Mouse (Mus musculus) neural tube, embryonic 15.5 days (tissue): ENCODE results near the gene Comtd1. TPM values are rescaled to one million over a fixed set of nuclear protein-coding genes. Genes with fewer than 3 reads are reported as not detected.

Source experiments
- ATAC-seq: fragments of 200-750 bp; cut with Nextera tagmentation; 2 replicates; pipeline ENCODE4 v1.8.0; 2017; ENCODE audit warnings: mild to moderate bottlenecking, moderate TSS enrichment, moderate library complexity; ENCODE audit not compliant: low FRiP score
- H3K27ac ChIP-seq: fragments of 300-500 bp; sonication (generic); replicated peaks from 2 replicates; pipeline ENCODE4 v1.5.1; 2015; ENCODE audit warnings: mild to moderate bottlenecking, inconsistent platforms
- H3K27me3 ChIP-seq: fragments of 300-500 bp; sonication (generic); replicated peaks from 2 replicates; pipeline ENCODE4 v1.6.1; 2015; ENCODE audit warnings: inconsistent platforms
- H3K36me3 ChIP-seq: fragments of 300-500 bp; sonication (generic); 2 replicates; pipeline ENCODE4 v1.6.1; 2015; ENCODE audit warnings: inconsistent platforms
- H3K4me1 ChIP-seq: fragments of 300-500 bp; sonication (generic); 2 replicates; pipeline ENCODE4 v1.6.1; 2015; ENCODE audit warnings: inconsistent platforms
- H3K4me2 ChIP-seq: fragments of 300-500 bp; sonication (generic); 2 replicates; pipeline ENCODE4 v1.6.1; 2015; ENCODE audit warnings: inconsistent platforms, mild to moderate bottlenecking, moderate library complexity
- H3K4me3 ChIP-seq: fragments of 300-500 bp; sonication (generic); replicated peaks from 2 replicates; pipeline ENCODE4 v1.5.1; 2015; ENCODE audit warnings: mild to moderate bottlenecking, inconsistent platforms
- H3K9ac ChIP-seq: fragments of 300-500 bp; sonication (generic); replicated peaks from 2 replicates; pipeline ENCODE4 v1.6.1; 2015; ENCODE audit warnings: mild to moderate bottlenecking, inconsistent platforms
- H3K9me3 ChIP-seq: fragments of 300-500 bp; sonication (generic); replicated peaks from 2 replicates; pipeline ENCODE4 v1.6.1; 2016; ENCODE audit warnings: inconsistent platforms
- WGBS: fragments of 180-500 bp; shearing (Covaris S2); methylation state at CpG from one replicate; pipeline ENCODE4 v1.1.7; 2015; ENCODE audit warnings: mixed read lengths; 5-methylcytosine and 5-hydroxymethylcytosine counted together
- polyA plus RNA-seq: library from polyadenylated mRNA; unstranded; fragments of >200 nt; fragmentation: Nextera tagmentation; extraction: Ambion mirVana; gene quantifications from 2 replicates; pipeline ENCODE4 v1.2.1, GENCODE M21; 2015

Gene Comtd1
- polyA plus RNA-seq, 1 experiment from 2014 or later = 59.0 TPM

- Histone ChIP-seq H3K4me1 (peaks cover 30% of the 10 kb centered on the region), H3K27me3 (no peaks in the 10 kb centered on the region), H3K27ac (peak overlapping the region; percentile 97), H3K9me3 (no peaks in the 10 kb centered on the region), H3K4me3 (peak overlapping the region; percentile 100), H3K4me2 (peak overlapping the region; percentile 86), H3K36me3 (peaks cover 16% of the 10 kb centered on the region; the same call in 1 of the 2 replicates), H3K9ac (peak overlapping the region; percentile 93)
- peak; percentile 98 for ATAC-seq
- under 1% methylated on average over 73 of the region's 73 CpGs for WGBS
Observed at GRCm38 (mm10) chr14:21830876-21831767, 17.7 kb downstream of the Comtd1 start.

DNA sequence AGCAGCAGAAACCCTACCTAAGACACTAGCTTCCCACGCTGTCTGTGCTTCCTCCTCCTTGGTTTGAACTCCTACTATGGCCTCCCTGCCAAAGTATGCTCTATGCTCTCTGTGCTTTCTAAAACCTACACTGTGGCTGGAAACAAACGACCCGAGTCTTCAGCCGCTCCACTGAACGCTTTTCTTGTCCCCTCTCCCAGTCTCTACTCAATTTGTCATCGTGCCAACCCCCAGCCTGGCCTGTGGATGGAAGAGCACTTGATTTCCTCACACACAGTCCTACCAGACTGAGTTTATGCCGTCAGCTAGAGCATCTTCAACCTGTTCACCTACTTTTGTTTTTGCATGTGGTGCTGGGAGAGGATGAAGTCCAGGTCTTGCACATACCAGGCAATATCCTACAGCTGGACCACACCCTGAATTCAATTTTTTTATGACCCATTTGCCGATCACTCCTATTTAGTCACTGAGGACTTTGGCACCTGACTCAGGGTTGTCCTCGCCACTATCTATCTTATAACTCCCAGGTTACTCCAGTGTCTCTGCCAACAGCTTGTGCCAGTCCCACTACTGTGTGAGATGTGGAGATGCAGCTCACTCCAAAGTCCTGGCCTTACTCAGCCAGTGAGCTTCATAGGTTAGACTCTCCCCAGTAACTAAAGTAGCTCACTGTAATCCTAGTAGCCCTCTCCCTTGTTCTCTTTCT lies 22.8 kb downstream of the Comtd1 start:
- no peak overlapping the region for H3K4me2 ChIP-seq
- no peak overlapping the region for H3K4me3 ChIP-seq
- no peak for ATAC-seq
- H3K9me3 ChIP-seq = no peaks in the 10 kb centered on the region
- H3K4me1 ChIP-seq = peaks cover 12% of the 10 kb centered on the region
- H3K27me3 ChIP-seq = no peaks in the 10 kb centered on the region
- no peaks in the 10 kb centered on the region for H3K36me3 ChIP-seq
- H3K9ac ChIP-seq = no peak overlapping the region
- H3K27ac ChIP-seq = no peak overlapping the region
- WGBS = 78% methylated on average over 9 of the region's 9 CpGs

- Histone ChIP-seq H3K9ac (no peak within 1 kb of the TSS), H3K27me3 (no peaks in the 10 kb centered on the region), H3K36me3 (no peaks in the 10 kb centered on the region), H3K9me3 (no peaks in the 10 kb centered on the region), H3K4me2 (no peak within 1 kb of the TSS), H3K4me3 (no peak within 1 kb of the TSS), H3K4me1 (0 out of 2 replicates have a peak, but pooled peaks cover 5% of the 10 kb centered on the region), H3K27ac (no peak within 1 kb of the TSS)
- no peak for ATAC-seq
- WGBS = 93% methylated on average over 2 of the region's 2 CpGs
Observed at GRCm38 (mm10) chr14:21824938-21825337, 23.8 kb downstream of the Comtd1 start, which contains the start of gene Vdac2. Vdac2 (plus strand) TSS chr14:21825238.

GRCm38 (mm10) chr14:21823897-21824296 lies 24.9 kb downstream of the Comtd1 start:
- no peak overlapping the region for H3K9ac ChIP-seq
- 0 out of 2 replicates have a peak, but pooled peaks cover 5% of the 10 kb centered on the region for H3K4me1 ChIP-seq
- WGBS = 79% methylated on average over 7 of the region's 7 CpGs
- H3K4me2 ChIP-seq = no peak overlapping the region
- no peaks in the 10 kb centered on the region for H3K9me3 ChIP-seq
- no peaks in the 10 kb centered on the region for H3K27me3 ChIP-seq
- no peak for ATAC-seq
- H3K4me3 ChIP-seq = no peak overlapping the region
- H3K27ac ChIP-seq = no peak overlapping the region
- no peaks in the 10 kb centered on the region for H3K36me3 ChIP-seq

- Histone ChIP-seq H3K36me3 (no peaks in the 10 kb centered on the region), H3K27ac (peak overlapping the region; percentile 64), H3K27me3 (no peaks in the 10 kb centered on the region), H3K9ac (no peak overlapping the region), H3K4me2 (no peak overlapping the region), H3K9me3 (no peaks in the 10 kb centered on the region), H3K4me1 (0 out of 2 replicates have a peak, but pooled peaks cover 5% of the 10 kb centered on the region), H3K4me3 (no peak overlapping the region)
- ATAC-seq = no peak
- 66% methylated on average over 7 of the region's 7 CpGs for WGBS
Observed at GRCm38 (mm10) chr14:21822795-21823374, 25.9 kb downstream of the Comtd1 start.

DNA sequence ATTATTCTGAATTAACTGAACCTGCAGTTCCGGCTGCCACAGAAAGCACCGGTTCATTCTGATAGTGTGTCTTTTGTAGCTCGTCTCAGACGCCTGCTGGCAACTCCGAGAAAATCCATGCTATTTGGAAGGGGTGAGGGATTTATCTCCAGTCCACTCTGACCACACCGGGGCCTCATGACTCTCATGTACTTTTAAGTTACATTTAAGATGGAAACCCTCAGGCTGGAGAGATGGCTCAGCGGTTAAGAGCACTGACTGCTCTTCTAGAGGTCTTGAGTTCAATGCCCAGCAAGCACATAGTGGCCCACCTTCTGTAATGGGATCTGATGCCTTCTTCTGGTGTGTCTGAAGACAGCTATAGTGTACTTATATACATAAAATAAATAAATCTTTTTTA lies 26.5 kb downstream of the Comtd1 start:
- Histone ChIP-seq H3K4me3 (no peak overlapping the region), H3K27ac (no peak overlapping the region; the same call in 1 of the 2 replicates), H3K4me1 (0 out of 2 replicates have a peak, but pooled peaks cover 5% of the 10 kb centered on the region), H3K27me3 (no peaks in the 10 kb centered on the region), H3K9me3 (no peaks in the 10 kb centered on the region), H3K4me2 (no peak overlapping the region), H3K36me3 (no peaks in the 10 kb centered on the region), H3K9ac (no peak overlapping the region)
- ATAC-seq = no peak
- 78% methylated on average over 7 of the region's 7 CpGs for WGBS

GRCm38 (mm10) chr14:21820880-21821505 lies 27.8 kb downstream of the Comtd1 start:
- 0 out of 2 replicates have a peak, but pooled peaks cover 5% of the 10 kb centered on the region for H3K4me1 ChIP-seq
- H3K27me3 ChIP-seq = no peaks in the 10 kb centered on the region
- H3K9ac ChIP-seq = no peak overlapping the region
- WGBS = 92% methylated on average over 4 of the region's 4 CpGs
- no peak for ATAC-seq
- no peak overlapping the region for H3K4me2 ChIP-seq
- no peaks in the 10 kb centered on the region for H3K36me3 ChIP-seq
- no peak overlapping the region for H3K27ac ChIP-seq
- no peaks in the 10 kb centered on the region for H3K9me3 ChIP-seq
- no peak overlapping the region for H3K4me3 ChIP-seq

GRCm38 (mm10) chr14:21817453-21817852 lies 31.3 kb downstream of the Comtd1 start:
- ATAC-seq = no peak
- no peak overlapping the region for H3K27ac ChIP-seq
- H3K36me3 ChIP-seq = no peaks in the 10 kb centered on the region
- WGBS = 48% methylated on average over 4 of the region's 4 CpGs
- no peaks in the 10 kb centered on the region for H3K9me3 ChIP-seq
- no peak overlapping the region for H3K4me2 ChIP-seq
- no peaks in the 10 kb centered on the region for H3K27me3 ChIP-seq
- H3K9ac ChIP-seq = no peak overlapping the region
- H3K4me1 ChIP-seq = no peaks in the 10 kb centered on the region
- no peak overlapping the region for H3K4me3 ChIP-seq

- H3K9me3 ChIP-seq = no peaks in the 10 kb centered on the region
- no peak overlapping the region for H3K9ac ChIP-seq
- H3K4me2 ChIP-seq = no peak overlapping the region
- no peak overlapping the region for H3K4me3 ChIP-seq
- ATAC-seq = no peak
- H3K27me3 ChIP-seq = no peaks in the 10 kb centered on the region
- no peaks in the 10 kb centered on the region for H3K36me3 ChIP-seq
- no peaks in the 10 kb centered on the region for H3K4me1 ChIP-seq
- H3K27ac ChIP-seq = no peak overlapping the region
- 60% methylated on average over 3 of the region's 3 CpGs for WGBS
Observed at GRCm38 (mm10) chr14:21816255-21816654, 32.5 kb downstream of the Comtd1 start.

- no peaks in the 10 kb centered on the region for H3K9me3 ChIP-seq
- H3K9ac ChIP-seq = no peak overlapping the region
- no peak for ATAC-seq
- no peak overlapping the region for H3K4me3 ChIP-seq
- H3K4me1 ChIP-seq = no peaks in the 10 kb centered on the region
- H3K36me3 ChIP-seq = no peaks in the 10 kb centered on the region
- 97% methylated on average over 4 of the region's 4 CpGs for WGBS
- H3K4me2 ChIP-seq = no peak overlapping the region
- H3K27me3 ChIP-seq = no peaks in the 10 kb centered on the region
- H3K27ac ChIP-seq = no peak overlapping the region
Observed at GRCm38 (mm10) chr14:21814606-21815005, 34.2 kb downstream of the Comtd1 start.

DNA sequence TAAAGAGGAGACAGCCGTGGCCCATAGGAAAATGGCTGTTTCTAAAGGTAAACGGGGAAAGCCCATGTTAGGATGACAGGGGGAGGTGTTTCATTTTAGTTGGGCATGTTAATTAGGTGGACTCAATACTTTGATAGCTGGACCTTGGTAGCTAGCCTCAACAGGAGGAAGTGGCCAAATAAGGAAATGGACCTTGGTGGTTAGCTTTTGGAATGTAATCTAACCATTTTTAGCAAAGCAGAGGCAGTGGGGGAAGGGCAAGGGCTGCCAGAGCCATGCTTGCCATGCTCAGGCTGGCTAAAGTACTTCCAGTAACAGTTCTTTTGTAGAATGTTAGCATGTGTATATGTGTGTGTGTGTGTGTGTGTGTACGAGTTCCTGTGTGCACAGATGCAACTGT lies 34.9 kb downstream of the Comtd1 start:
- Histone ChIP-seq H3K36me3 (no peaks in the 10 kb centered on the region), H3K4me1 (no peaks in the 10 kb centered on the region), H3K9me3 (no peaks in the 10 kb centered on the region), H3K27ac (no peak overlapping the region), H3K4me2 (no peak overlapping the region), H3K9ac (no peak overlapping the region), H3K27me3 (no peaks in the 10 kb centered on the region), H3K4me3 (no peak overlapping the region)
- no peak for ATAC-seq
- 89% methylated on average over 3 of the region's 3 CpGs for WGBS
